Mouse (Mus musculus): ENCODE results near the gene Sfxn3.
A peak's percentile ranks its signal among the peaks of the same experiment; 100 is the strongest.
"Not testable (repeated sequence)": the region's sequence is repeated elsewhere in the genome, so short reads cannot be mapped to it uniquely, and the experiment has no call there.

The Sfxn3 gene

DNA sequence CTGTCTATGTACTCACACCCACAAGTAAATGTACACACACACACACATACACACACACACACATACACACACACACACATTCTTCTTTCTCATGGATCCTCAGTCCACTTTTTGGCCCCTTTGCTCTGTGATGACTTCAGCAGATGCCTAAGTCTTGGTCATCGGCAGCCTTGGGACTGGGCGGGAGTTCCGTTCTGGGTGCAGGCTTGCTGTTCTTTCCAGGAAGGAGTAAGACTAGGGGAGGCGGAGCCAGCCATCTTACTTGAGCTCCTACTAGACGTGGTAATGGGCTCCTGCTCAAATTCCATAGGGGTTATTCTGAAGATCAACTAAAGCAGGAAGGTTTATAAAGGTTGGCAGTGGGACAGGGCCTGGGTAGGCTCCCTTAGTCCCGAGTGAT lies 27.0 kb upstream of the Sfxn3 start:
- no peak for DNase-seq

GRCm38 (mm10) chr19:45021362-45021761 lies 25.9 kb upstream of the Sfxn3 start:
- peak; percentile 40 for DNase-seq

DNA sequence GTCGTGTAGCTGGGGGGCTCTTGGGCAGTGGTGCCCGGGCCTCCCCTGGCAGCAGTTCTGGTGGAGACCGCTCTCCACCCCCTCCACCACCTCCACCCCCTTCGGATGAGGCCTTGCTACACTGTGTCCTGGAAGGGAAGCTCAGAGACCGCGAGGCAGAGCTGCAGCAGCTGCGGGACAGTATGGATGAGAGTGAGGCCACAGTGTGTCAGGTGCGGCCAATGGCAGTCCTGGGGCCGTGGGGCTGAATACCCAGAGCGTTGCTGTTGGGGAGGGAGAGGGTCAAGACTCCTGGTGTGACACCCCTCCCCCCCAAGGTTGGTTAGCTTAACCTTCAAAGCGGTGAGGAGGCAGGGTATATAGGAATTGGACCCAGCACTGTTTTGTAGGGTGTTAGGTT lies 23.3 kb upstream of the Sfxn3 start:
- DNase-seq: no peak

DNA sequence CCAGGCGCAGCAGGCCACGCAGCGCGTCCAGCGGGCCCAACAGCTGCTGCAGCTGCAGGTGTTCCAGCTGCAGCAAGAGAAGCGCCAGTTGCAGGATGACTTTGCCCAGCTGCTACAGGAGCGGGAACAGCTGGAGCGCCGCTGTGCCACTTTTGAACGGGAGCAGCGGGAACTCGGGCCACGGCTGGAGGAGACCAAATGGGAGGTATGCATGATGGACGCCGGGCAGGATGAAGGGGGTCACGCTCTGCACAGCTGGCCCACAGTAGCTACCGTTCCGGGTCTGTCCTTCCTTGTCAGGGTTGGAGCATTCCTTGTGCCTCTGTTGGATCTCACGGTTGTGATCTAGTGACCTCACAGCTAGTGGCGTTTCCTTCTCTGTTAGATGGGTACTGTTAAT lies 22.5 kb upstream of the Sfxn3 start:
- DNase-seq: peak; percentile 37

DNA sequence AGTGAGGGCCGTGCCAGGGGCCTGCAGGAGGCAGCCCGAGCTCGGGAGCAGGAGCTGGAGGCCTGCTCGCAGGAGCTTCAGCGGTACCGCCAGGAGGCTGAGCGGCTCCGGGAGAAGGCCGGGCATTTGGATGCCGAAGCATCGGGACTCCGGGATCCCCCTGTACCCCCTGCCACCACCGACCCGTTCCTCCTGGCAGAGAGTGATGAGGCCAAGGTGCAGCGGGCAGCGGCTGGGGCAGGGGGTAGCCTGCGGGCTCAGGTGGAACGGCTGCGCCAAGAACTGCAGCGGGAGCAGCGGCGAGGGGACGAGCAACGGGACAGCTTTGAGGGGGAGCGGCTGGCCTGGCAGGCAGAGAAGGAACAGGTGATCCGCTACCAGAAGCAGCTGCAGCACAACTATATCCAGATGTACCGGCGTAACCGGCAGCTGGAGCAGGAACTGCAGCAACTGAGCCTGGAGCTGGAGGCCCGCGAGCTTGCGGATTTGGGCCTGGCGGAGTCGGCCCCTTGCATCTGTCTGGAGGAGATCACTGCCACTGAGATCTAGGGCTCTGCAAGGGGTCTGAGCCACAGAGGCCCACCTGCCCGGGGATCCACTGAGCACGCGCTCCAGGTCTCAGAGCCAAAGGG lies 21.2 kb upstream of the Sfxn3 start:
- peak; percentile 43 for DNase-seq

DNA sequence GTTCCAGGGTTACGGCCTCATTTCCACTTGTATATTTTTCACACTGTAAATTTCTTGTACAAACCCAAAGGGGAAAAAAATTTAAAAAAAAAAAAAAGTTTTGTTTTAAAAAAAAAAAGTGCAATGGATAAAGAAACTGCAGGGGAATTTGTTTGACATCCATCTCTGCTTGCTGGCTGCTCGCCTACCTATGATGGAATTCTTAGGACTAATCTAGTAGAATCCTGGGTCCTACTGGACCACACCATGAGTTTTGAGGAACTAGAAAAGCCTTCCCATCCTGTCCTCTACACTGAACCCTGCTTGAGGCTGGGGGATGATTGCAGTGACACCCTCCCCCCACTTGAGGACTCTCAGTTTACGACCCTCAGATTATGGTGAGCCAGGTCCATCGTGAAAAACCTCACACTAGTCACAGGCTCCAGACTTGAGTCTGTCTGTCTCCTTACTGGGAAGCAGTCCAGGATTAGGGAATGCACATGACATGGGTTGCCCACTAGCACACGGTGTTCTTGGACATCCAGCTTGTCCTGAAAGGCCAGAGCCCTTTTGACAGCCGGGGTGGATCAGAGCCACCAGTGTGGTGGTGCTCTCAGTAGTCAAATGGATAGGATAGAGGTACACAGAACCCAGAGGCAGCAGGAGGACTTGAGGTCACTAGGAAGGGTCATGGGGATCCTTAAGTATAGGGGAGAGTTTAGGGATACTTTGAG lies 20.2 kb upstream of the Sfxn3 start:
- peak; percentile 26 for DNase-seq

GRCm38 (mm10) chr19:45027848-45028247 lies 19.5 kb upstream of the Sfxn3 start:
- DNase-seq: peak; percentile 64

- DNase-seq: peak; percentile 52
These were observed 18.6 kb upstream of the Sfxn3 start for GRCm38 (mm10) chr19:45028746-45029145.

DNA sequence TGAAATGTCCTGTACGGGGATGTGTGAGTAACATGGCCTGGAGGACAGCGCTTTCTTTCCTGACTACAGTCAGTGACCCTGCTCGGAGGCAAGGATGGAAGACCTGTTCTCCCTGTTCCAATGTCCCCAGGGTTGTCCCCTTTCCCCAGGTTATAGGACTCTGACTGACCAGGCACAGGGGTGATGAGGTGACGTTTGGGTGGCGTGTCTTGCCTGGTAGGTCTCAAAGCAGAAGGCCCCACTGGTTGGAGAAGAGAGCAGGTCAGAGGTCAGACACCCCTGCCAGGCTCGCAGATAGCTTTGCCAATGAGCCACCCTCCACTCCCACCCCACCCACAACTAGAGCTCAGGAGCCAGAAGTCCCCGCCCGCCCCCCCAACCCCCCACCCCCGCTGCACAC lies 17.7 kb upstream of the Sfxn3 start:
- peak; percentile 56 for DNase-seq

GRCm38 (mm10) chr19:45030111-45030510 lies 17.2 kb upstream of the Sfxn3 start:
- DNase-seq: peak; percentile 79

GRCm38 (mm10) chr19:45030746-45031693 lies 16.3 kb upstream of the Sfxn3 start:
- DNase-seq: peak; percentile 89

- DNase-seq: peak; percentile 82
These were observed 15.5 kb upstream of the Sfxn3 start for GRCm38 (mm10) chr19:45031780-45032179.

DNA sequence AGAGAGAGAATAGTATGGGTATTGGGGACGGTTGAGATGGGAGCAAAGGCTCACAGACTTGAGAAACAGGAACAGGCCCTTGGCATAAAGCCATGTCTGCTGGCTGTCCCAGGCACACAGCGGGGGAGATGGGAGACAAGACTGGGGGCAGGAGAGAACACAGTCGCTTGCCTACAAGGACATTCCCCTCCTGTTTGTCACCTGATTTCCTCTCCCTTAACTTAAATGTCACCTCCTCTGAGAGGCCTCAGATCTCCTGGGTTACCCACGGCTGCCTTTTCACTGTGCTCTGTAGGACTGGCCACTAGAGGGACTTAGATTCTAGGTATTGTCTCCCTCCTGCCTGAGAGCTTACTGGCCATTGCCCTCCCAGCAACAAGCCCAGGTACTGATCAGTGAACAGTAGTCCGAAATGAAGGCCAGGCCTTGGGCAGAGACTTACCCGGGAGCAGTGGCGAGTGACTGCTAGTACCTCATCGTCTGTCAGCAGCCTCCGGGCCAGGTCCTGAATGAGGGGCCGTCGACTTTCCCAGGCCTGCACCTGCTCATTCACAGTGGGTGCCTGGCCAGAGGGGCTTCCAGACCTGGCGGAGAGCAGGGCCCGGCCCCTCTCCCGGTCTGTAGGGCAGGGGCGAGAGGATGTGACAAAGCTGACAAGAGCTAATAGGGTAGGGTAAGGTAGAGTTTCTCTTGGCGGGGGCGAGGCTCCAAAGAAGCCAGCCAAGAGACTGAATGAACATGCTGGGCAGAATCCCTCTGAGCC lies 14.6 kb upstream of the Sfxn3 start:
- peak; percentile 65 for DNase-seq

- DNase-seq: peak; percentile 35
These were observed 10.4 kb upstream of the Sfxn3 start for GRCm38 (mm10) chr19:45036867-45037266.

DNA sequence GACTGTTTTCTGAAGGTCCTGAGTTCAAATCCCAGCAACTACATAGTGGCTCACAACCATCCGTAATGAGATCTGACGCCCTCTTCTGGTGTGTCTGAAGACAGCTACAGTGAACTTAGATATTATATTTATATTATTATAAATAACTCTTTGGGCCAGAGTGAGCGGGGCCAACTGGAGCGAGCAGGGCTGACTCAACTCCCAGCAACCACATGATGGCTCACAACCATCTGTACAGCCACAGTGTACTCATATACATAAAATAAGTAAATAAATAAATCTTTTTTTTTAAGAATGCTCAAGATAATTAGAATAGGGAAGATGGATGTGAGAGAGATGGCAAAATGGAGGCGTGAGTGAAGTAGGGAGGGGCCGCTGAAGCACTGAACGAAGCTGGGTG lies 9.1 kb upstream of the Sfxn3 start:
- DNase-seq: not testable (repeated sequence)

DNA sequence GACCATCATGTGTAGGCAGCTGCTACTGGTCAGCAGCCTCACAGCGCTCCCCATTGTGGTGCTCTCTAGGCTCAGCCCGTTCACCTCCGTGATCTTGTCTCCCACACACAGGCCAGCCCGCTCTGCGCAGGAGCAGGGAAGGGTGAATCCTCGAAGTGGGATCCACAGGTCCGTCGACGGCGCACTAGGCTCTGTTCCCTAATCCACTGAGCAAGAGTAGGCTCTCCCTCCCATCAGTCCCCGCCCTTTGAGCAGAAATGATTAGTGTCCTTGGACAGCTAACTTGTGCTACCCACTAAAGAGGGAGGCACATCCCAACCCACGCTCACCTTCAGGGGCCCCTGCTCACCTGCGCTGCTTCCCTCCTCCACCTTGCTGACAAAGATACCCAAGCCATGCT lies 7.1 kb upstream of the Sfxn3 start:
- DNase-seq: no peak

DNA sequence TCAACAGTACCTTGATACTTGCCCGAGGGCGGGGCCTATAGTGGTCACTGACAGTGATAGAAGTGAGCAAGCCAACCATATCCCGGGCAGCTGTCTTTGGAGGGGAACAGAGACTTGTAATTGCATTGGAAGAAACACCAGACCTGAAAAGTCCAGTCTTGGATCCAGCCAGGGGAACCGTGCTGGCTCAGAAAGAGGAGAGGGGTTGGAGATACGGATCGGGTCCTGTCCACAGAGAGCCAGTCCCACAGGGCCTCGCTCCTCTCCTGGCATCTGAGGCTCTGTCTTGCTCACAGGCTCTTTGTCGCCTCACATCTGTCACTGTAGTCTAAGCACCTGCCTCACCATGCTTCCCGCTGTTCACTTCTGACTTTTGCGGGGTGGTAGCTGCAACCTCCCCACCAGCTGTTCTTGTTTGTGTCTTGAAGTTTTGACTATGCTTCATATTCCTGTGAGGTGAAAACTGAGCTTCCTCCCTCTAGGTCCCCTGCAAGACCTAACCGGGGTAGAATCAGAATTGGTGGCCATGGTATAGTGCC lies 2.8 kb upstream of the Sfxn3 start:
- DNase-seq: no peak

DNA sequence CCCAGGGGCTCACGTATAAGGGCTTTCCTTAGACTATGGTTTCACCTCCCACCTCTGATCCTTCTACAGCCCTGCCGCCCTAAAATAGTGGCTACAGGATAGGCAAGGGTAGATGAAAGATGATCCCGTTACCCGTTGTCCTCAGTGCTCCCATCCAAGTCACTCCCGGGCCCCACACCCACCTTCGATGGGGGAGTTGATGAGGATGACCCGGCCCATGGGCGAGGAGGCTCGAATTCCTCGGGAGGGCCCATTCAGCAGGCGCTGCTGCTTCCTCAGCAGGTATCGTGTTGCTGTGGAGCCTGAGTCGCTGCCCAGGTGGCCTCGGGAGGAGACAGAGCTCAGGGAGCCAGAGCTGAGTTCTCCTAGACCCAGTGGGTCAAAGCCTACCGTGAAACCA lies 2.1 kb upstream of the Sfxn3 start:
- peak; percentile 57 for DNase-seq

DNA sequence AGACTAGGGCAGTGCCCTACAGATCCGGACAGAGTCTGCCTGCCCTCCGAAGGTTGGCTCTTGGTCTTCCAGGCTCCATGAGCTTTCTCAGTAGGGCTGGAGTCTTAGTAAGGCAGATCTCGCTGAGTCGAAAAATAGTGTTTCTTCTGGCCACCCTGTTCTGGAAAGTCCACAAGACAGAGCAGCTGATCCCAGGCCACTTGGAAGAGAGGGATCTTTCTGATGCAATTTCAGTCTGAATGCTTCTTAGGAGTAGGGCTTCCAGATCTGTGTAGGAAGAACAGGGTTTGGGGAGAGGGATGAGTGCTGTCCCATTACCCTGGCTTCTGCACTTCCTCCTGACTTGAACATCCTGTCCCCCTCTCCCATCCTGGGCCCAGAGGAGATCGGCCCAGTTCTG lies 1.7 kb upstream of the Sfxn3 start, which contains the start of gene Pdzd7:
Gene Pdzd7 (minus strand): TSS at position 67 of the 400 bp plus-strand sequence.
- DNase-seq: no peak

- peak; percentile 96 for DNase-seq
These were observed 581 bp upstream of the Sfxn3 start for GRCm38 (mm10) chr19:45046523-45047321.

- DNase-seq: peak; percentile 80
These were observed 786 bp downstream of the Sfxn3 start for GRCm38 (mm10) chr19:45047935-45048643.
